Mouse (Mus musculus) small intestine, adult 2 months (tissue): Measurements from ENCODE around the gene Hoxb5. TPM values are rescaled to one million over a fixed set of nuclear protein-coding genes. Genes with fewer than 3 reads are reported as not detected.

Experiments used
- H3K27ac ChIP-seq: fragments of 200-500 bp; 2 replicates; pipeline ENCODE4 v1.5.1; 2012; ENCODE audit warnings: low read depth, low read length, control low read depth, inconsistent platforms; ENCODE audit not compliant: insufficient read depth
- H3K27me3 ChIP-seq: fragments of 200-500 bp; 2 replicates; pipeline ENCODE4 v1.6.1; 2012; ENCODE audit warnings: mild to moderate bottlenecking, moderate library complexity, low read length, inconsistent platforms; ENCODE audit not compliant: control insufficient read depth, insufficient read depth
- H3K36me3 ChIP-seq: fragments of 200-500 bp; 2 replicates; pipeline ENCODE4 v1.6.1; 2012; ENCODE audit warnings: mild to moderate bottlenecking, low read length, control low read depth, inconsistent platforms; ENCODE audit not compliant: control insufficient read depth, insufficient read depth
- H3K4me1 ChIP-seq: fragments of 200-500 bp; 2 replicates; pipeline ENCODE4 v1.6.1; 2012; ENCODE audit warnings: low read length, inconsistent platforms, mixed read lengths; ENCODE audit not compliant: control insufficient read depth, insufficient read depth, insufficient read length
- H3K4me3 ChIP-seq: fragments of 200-500 bp; 2 replicates; pipeline ENCODE4 v1.5.1; 2012; ENCODE audit warnings: low read depth, mild to moderate bottlenecking, control low read depth, inconsistent platforms, low read length, moderate library complexity
- CTCF ChIP-seq: fragments of 200-500 bp; IDR thresholded peaks from 2 replicates; pipeline ENCODE4 v1.5.1; 2012; ENCODE audit warnings: low read depth, mild to moderate bottlenecking, control low read depth, inconsistent platforms, low read length, moderate library complexity, mixed read lengths; ENCODE audit not compliant: insufficient replicate concordance, insufficient read length; ENCODE audit errors: extremely low read depth
- POLR2A ChIP-seq: fragments of 200-500 bp; IDR thresholded peaks from 2 replicates; pipeline ENCODE4 v1.6.1; 2012; ENCODE audit warnings: low read depth, mild to moderate bottlenecking, control low read depth, inconsistent platforms, low read length, moderate library complexity
- WGBS: fragments of 180-500 bp; shearing (Covaris S2); methylation state at CpG from one replicate; pipeline ENCODE4 v1.1.7; 2018; 5-methylcytosine and 5-hydroxymethylcytosine counted together
- polyA plus RNA-seq: library from polyadenylated mRNA; depleted of rRNA; stranded (reverse); fragments of >200 nt; gene quantifications from 2 replicates; pipeline ENCODE4 v1.2.3, GENCODE M21; 2012

The Hoxb5 gene
- polyA plus RNA-seq, 1 experiment: 3.2 TPM

DNA sequence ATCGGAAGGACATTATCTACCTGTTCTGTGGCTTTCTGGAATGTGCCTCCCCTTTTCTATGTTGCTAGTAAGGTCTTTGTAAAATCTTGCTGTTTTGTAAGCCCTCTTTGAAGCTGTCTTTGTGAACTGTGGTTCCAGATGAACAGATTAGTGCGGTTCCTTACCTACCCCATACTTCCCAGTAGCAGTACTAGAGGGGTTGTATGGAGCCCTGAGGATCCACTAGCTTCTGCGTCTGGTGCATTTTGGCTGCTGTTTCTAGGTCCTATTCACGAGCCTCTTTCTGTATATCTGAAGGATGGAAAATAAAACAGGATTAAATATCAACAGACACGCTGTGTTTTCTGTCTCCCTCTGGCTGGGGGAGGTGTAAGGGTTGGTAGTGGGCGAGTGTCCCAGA lies 13.3 kb upstream of the Hoxb5 start:
- no peaks in the 10 kb centered on the region for H3K36me3 ChIP-seq
- 35% methylated on average over 6 of the region's 6 CpGs for WGBS
- H3K27ac ChIP-seq: no peak overlapping the region
- H3K4me1 ChIP-seq: no peaks in the 10 kb centered on the region; the same call in 1 of the 2 replicates
- H3K27me3 ChIP-seq: peaks cover 66% of the 10 kb centered on the region
- H3K4me3 ChIP-seq: no peak overlapping the region
- TF ChIP-seq CTCF (no peak), POLR2A (no peak)

DNA sequence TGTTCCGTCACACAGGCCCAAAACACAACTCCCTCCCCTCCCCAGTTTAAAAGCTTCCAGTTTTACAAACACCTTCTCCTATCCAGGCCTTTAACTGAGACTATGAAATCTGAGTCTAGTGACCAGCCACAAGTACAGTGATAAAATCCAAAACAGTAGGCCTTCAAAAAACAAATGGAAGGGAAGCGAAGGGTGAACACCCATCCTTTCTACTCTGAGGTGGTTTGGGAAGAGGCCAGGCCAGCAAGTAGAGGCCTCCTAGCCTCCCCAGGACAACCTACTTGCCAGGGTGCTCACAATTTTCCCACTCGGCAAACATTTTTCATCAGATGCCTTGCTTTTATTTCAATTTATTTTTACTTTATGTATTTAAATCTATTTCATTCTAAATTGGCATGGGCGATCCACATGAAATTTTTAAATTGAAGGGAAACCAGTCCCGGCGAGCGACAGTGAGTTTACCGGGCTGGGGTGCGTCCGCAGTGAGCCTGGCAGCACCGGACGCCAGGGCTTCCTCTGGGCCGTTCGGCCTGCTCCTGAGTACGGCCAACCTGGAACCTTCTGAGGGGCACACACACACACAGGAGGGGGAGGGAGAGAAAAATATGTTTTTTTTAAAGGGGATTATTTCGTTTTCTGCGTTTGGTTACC lies 12.3 kb upstream of the Hoxb5 start:
- Histone ChIP-seq H3K4me3 (no peak overlapping the region), H3K27ac (no peak overlapping the region), H3K4me1 (peaks cover 3% of the 10 kb centered on the region; the same call in 1 of the 2 replicates), H3K27me3 (peaks cover 66% of the 10 kb centered on the region), H3K36me3 (no peaks in the 10 kb centered on the region)
- TF ChIP-seq CTCF: no peak
- no peak for TF ChIP-seq POLR2A
- 41% methylated on average over 17 of the region's 17 CpGs for WGBS

DNA sequence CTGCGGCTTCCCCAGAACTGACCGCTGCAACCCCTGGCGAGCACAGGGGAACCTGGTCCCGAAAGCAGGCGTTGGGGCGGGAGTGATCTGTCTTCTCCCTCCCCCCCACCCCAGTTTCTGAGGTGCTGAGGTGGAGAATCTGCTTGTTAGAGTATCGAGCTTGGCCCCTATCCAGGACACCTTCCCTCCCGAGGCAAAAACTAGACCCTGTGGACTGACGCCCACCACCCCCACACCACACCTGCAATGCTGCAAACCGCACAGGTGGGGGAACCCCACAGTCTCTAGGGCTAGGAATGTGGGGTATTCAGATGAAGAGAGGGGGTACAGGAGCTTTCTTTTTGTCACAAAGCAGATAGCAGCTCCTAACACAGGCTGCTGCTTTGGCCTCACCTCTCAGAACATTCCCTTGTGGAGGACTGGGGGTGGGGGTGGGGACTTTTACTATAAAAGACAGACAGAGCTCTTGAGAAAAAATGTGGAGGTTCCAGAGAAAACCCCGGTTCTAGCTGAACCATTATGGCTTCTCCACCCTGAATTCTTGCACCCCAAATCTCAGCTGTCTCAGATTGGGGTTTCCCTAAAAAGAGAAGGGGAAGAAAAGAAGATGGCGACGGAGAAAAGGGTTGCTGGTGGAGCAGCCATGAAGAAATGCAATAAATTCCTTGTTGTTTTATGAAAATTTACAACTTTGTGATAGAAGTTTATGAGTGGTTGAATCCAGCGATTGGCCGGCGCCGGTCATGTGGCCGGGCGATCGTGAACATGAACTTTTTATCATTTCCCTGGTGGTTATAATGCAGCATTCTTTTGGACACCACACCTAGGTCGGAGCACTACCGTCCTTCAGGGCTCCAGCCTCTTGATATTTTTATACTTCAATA lies 11.2 kb upstream of the Hoxb5 start, which contains the start of gene Hoxb6:
Gene Hoxb6, plus strand, starts transcription at position 796 of the 884 bp plus-strand sequence.
- peaks cover 63% of the 10 kb centered on the region for H3K27me3 ChIP-seq
- TF ChIP-seq POLR2A (no peak), CTCF (no peak)
- H3K4me3 ChIP-seq: peak within 1 kb of the TSS; percentile 66
- H3K27ac ChIP-seq: peak within 1 kb of the TSS; percentile 63
- H3K36me3 ChIP-seq: no peaks in the 10 kb centered on the region
- WGBS: 12% methylated on average over 22 of the region's 22 CpGs
- H3K4me1 ChIP-seq: peaks cover 3% of the 10 kb centered on the region; the same call in 1 of the 2 replicates

DNA sequence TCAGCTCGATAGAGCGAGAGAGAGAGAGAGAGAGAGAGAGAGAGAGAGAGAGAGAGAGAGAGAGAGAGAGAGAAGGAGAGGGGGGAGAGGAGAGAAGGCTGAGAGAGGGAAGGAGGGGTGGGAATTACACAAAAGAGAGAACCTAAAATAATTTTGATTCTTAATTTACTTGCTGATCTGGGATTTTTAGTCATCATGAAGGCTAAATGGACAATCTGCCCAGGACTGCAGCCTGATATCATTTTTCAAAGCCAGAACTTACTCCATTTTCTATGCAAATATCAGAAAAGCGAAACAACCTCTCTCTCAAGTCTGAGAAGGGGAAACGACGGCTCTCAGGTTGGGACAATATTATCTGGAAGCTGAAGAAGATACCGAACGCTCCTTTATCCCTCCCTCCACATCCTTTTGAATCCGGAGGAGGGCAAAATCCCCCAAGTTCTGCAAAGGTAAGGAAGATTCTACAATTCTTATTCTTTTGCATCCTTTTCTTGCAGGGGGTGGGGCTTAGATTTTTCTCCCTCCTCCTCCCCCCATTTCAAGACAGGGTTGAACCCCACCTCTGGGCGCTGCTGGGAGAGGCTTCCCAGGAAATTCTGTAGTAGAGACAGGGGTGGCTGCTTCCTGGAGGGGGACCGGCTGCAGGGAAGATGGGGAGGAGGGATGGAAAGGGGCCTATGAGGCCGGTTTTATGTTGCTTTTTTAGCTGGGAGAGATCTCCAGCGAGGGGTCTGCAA lies 10.4 kb upstream of the Hoxb5 start:
- Histone ChIP-seq H3K4me1 (peaks cover 3% of the 10 kb centered on the region; the same call in 1 of the 2 replicates), H3K27me3 (peaks cover 62% of the 10 kb centered on the region), H3K36me3 (no peaks in the 10 kb centered on the region), H3K4me3 (peak overlapping the region; percentile 66), H3K27ac (peak overlapping the region; percentile 63)
- WGBS: 7% methylated on average over 12 of the region's 12 CpGs
- no peak for TF ChIP-seq CTCF
- TF ChIP-seq POLR2A: no peak

DNA sequence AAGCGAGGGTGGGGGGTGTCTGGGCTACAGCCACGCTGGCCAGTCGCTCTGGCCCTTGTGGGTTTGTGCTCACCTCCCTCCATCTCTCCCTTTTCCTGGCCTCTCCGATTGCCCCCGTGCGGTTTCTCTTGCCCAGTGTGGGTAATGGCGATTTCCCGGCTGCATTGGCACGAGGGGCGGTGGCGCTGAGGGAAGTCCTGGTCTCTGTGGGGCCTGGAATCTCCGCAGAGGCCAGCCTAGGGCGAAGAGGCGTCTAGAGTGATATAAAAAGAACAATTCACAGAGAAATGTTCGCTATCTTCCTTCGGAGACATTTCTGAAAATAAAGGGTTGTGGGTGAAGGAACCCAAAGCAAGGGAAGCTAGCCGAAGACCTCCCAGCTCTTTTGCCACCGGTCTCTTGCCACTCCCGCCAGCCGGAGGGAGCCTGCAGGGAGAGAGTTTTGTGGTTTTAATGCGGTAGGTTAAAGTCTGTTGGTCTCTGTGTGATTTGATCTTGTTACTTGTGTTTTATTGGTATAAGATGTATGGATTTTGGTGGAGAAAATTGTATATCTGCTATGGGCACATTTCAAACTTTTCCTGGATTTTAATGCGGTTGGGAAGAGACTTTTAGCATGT lies 9.7 kb upstream of the Hoxb5 start:
- Histone ChIP-seq H3K36me3 (no peaks in the 10 kb centered on the region), H3K4me1 (peaks cover 3% of the 10 kb centered on the region; the same call in 1 of the 2 replicates), H3K27me3 (peaks cover 61% of the 10 kb centered on the region), H3K4me3 (peak overlapping the region; percentile 66), H3K27ac (peak overlapping the region; percentile 25; the same call in 1 of the 2 replicates)
- 8% methylated on average over 22 of the region's 22 CpGs for WGBS
- TF ChIP-seq CTCF (0 out of 2 replicates have a peak, but pooled peaks have one; percentile 6), POLR2A (no peak)

DNA sequence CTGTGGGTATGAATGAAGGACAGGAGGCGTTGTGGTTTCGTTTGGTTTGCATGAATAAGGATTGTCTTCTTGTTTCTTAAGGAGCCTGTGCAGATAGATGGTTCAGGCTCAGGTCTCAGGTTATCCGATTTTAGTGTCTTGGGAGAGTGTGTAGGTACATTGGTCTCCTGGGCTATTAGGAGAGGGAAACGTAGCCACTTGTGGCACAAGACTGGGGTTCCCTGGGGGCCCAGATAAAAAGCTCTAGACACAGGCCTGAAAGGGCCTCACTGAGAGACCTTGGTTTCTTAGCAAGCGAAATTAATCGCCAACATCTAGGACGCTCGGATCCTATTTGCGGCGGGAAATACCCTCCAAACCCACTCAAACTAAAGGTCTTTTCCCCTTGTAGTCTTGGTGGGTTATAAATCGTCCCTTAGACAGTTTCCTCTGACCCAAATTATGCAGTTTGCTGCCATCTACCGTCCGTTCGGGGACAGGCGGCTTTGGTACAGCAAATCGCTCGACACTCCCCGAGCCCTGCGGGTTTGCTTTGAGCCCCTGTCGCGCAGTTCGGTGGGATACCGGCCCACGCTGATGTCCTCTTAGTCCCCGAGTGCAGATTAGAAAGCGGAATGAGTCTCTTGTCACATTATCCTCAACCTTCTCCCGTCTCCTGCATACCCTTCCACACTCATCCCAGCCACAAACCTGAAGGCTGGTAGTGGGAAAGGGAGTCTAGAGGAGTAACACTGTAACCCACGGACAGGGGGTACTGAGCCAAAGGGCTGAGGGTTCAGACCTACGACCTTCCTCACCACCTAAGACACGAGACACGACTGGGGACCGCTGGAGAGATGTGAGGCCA lies 8.7 kb upstream of the Hoxb5 start:
- WGBS: 2% methylated on average over 32 of the region's 32 CpGs
- peaks cover 5% of the 10 kb centered on the region; the same call in 1 of the 2 replicates for H3K4me1 ChIP-seq
- peak overlapping the region; percentile 50 for H3K4me3 ChIP-seq
- H3K36me3 ChIP-seq: no peaks in the 10 kb centered on the region
- TF ChIP-seq POLR2A (no peak), CTCF (peak; percentile 67; the same call in 1 of the 2 replicates)
- peaks cover 65% of the 10 kb centered on the region for H3K27me3 ChIP-seq
- no peak overlapping the region for H3K27ac ChIP-seq
